Mouse (Mus musculus) cerebellum, adult 2 months (tissue): ENCODE measurements around the gene Prok2.

Source experiments
- CTCF ChIP-seq: fragments of 200-500 bp; IDR thresholded peaks from 2 replicates; pipeline ENCODE4 v1.5.1; 2011; ENCODE audit warnings: low read depth, mild to moderate bottlenecking, control low read depth, low read length, moderate library complexity, borderline replicate concordance; ENCODE audit not compliant: insufficient read depth
- POLR2A ChIP-seq: fragments of 200-500 bp; IDR thresholded peaks from 2 replicates; pipeline ENCODE4 v1.6.1; 2011; ENCODE audit warnings: low read length, control low read depth, borderline replicate concordance; ENCODE audit not compliant: insufficient read depth

GRCm38 (mm10) chr6:99663232-99663631 lies 63.0 kb downstream of the Prok2 start:
- TF ChIP-seq CTCF (no peak), POLR2A (no peak)
